25 mouse cellular contexts compared by ENCODE assay signal in the genomic region with DNA sequence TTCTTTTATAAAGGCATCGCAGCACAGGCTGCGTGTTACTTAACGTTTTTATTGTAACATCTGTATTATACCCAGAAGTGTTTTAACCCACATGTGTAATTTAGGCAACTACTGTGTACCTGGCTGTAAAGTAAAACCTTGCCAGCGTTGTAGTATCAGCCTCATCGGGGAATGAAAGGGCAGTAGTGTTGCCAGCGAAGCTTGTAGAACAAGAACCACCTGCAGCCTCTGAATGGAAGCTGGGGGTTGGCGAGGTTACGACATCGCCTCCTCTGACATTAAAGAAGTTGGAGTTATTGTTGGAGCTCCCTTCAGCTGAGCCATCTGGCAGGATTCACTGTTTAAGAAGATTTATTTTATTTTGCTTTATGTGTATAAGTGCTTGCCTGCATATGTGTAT. TPM values are rescaled to one million over a fixed set of nuclear protein-coding genes. Genes with fewer than 3 reads are reported as not detected.
DNase-seq lines count a peak whose midpoint lies in the region; ATAC-seq and TF ChIP-seq lines count a peak whose summit lies in the region.
"Had no signal": no experiment of that assay in that cellular context is flagged by ENCODE, and none has a peak within 500 bp of the region (broad histone marks: within the 10 kb centered on the region; RNA-seq: fewer than 3 reads in every experiment).

No protein-coding gene starts in this region.

- no peaks in the 10 kb centered on the region for H3K27me3 ChIP-seq in forebrain, postnatal 0 days (ENCODE audit: insufficient read depth, low read length)
- no peaks in the 10 kb centered on the region for H3K27me3 ChIP-seq in forebrain, embryonic 11.5 days (ENCODE audit: control insufficient read depth, insufficient read depth, low read length)
- H3K27me3 ChIP-seq in embryonic facial prominence, embryonic 15.5 days = no peaks in the 10 kb centered on the region
- no peaks in the 10 kb centered on the region for H3K27me3 ChIP-seq in stomach, embryonic 15.5 days (replicated peaks)
- H3K27me3 ChIP-seq in hindbrain, postnatal 0 days (ENCODE audit: insufficient read depth, low read length) = no peaks in the 10 kb centered on the region
- H3K27me3 ChIP-seq: embryonic facial prominence, embryonic 12.5 days; forebrain, embryonic 15.5 days; heart, embryonic 15.5 days had no signal

- H3K4me1 ChIP-seq in forebrain, postnatal 0 days (ENCODE audit: insufficient read depth) = no peaks in the 10 kb centered on the region; the same call in 1 of the 2 replicates
- H3K4me1 ChIP-seq in forebrain, embryonic 11.5 days (replicated peaks; ENCODE audit: control insufficient read depth, insufficient read depth, low read length) = no peaks in the 10 kb centered on the region
- H3K4me1 ChIP-seq in lung, adult 2 months (ENCODE audit: control insufficient read depth, insufficient read depth, low read length) = no peaks in the 10 kb centered on the region
- no peaks in the 10 kb centered on the region for H3K4me1 ChIP-seq in embryonic facial prominence, embryonic 15.5 days
- H3K4me1 ChIP-seq in stomach, embryonic 15.5 days = no peaks in the 10 kb centered on the region
- no peaks in the 10 kb centered on the region for H3K4me1 ChIP-seq in hindbrain, postnatal 0 days (ENCODE audit: insufficient read depth, low read length)
- H3K4me1 ChIP-seq: embryonic facial prominence, embryonic 12.5 days; heart, embryonic 15.5 days had no signal

- H3K4me3 ChIP-seq in forebrain, postnatal 0 days (ENCODE audit: low read depth, low read length) = no peak overlapping the region
- H3K4me3 ChIP-seq in forebrain, embryonic 11.5 days (ENCODE audit: low read depth, low read length) = no peak overlapping the region
- no peak overlapping the region for H3K4me3 ChIP-seq in lung, adult 2 months (replicated peaks; ENCODE audit: extremely low read depth, low read depth, low read length)
- no peak overlapping the region for H3K4me3 ChIP-seq in embryonic facial prominence, embryonic 15.5 days (replicated peaks)
- H3K4me3 ChIP-seq in stomach, embryonic 15.5 days (replicated peaks) = no peak overlapping the region
- no peak overlapping the region for H3K4me3 ChIP-seq in hindbrain, postnatal 0 days (ENCODE audit: low read length)
- H3K4me3 ChIP-seq: embryonic facial prominence, embryonic 12.5 days; forebrain, embryonic 10.5 days; forebrain, embryonic 15.5 days; heart, embryonic 10.5 days; heart, embryonic 15.5 days had no signal

- no peak overlapping the region for H3K4me2 ChIP-seq in forebrain, postnatal 0 days (ENCODE audit: low read depth)
- no peak overlapping the region for H3K4me2 ChIP-seq in forebrain, embryonic 11.5 days (ENCODE audit: low read depth, low read length, severe bottlenecking)
- H3K4me2 ChIP-seq in embryonic facial prominence, embryonic 15.5 days (replicated peaks) = no peak overlapping the region
- H3K4me2 ChIP-seq in stomach, embryonic 15.5 days = no peak overlapping the region
- H3K4me2 ChIP-seq in hindbrain, postnatal 0 days (ENCODE audit: low read depth, low read length) = no peak overlapping the region
- H3K4me2 ChIP-seq: embryonic facial prominence, embryonic 12.5 days; forebrain, embryonic 15.5 days; heart, embryonic 15.5 days; hindbrain, embryonic 14.5 days had no signal

- TF ChIP-seq CTCF in forebrain, postnatal 0 days (IDR thresholded peaks at IDR 0.05; ENCODE audit: low read depth) = no peak
- TF ChIP-seq CTCF in lung, adult 2 months (IDR thresholded peaks at IDR 0.05; ENCODE audit: insufficient read depth, low read length) = no peak
- no peak for TF ChIP-seq CTCF in hindbrain, postnatal 0 days (IDR thresholded peaks at IDR 0.05; ENCODE audit: low read depth)

- H3K9ac ChIP-seq in forebrain, postnatal 0 days = no peak overlapping the region
- H3K9ac ChIP-seq in forebrain, embryonic 11.5 days (ENCODE audit: low read length) = no peak overlapping the region
- H3K9ac ChIP-seq in embryonic facial prominence, embryonic 15.5 days = no peak overlapping the region
- H3K9ac ChIP-seq in stomach, embryonic 15.5 days = no peak overlapping the region
- no peak overlapping the region for H3K9ac ChIP-seq in hindbrain, postnatal 0 days (replicated peaks; ENCODE audit: low read length)
- H3K9ac ChIP-seq: embryonic facial prominence, embryonic 12.5 days; forebrain, embryonic 15.5 days; heart, embryonic 15.5 days; hindbrain, embryonic 14.5 days had no signal

- H3K9me3 ChIP-seq in forebrain, postnatal 0 days (ENCODE audit: low read length) = no peaks in the 10 kb centered on the region
- no peaks in the 10 kb centered on the region for H3K9me3 ChIP-seq in forebrain, embryonic 11.5 days (ENCODE audit: control insufficient read depth, low read length)
- H3K9me3 ChIP-seq in embryonic facial prominence, embryonic 15.5 days (replicated peaks) = no peaks in the 10 kb centered on the region
- no peaks in the 10 kb centered on the region for H3K9me3 ChIP-seq in stomach, embryonic 15.5 days
- H3K9me3 ChIP-seq in hindbrain, postnatal 0 days (ENCODE audit: low read length) = no peaks in the 10 kb centered on the region
- H3K9me3 ChIP-seq: embryonic facial prominence, embryonic 12.5 days; forebrain, embryonic 10.5 days; forebrain, embryonic 15.5 days; heart, embryonic 10.5 days; heart, embryonic 15.5 days had no signal

- DNase-seq in forebrain, postnatal 0 days = no peak
- no peak for DNase-seq in forebrain, embryonic 11.5 days (ENCODE audit: low spot score)
- DNase-seq in lung, postnatal 36 days = peak; percentile 14
- no peak for DNase-seq in lung, adult 2 months
- no peak for DNase-seq in gastrocnemius, postnatal 4 days (ENCODE audit: low spot score in 2 of 2)
- DNase-seq in hindbrain, postnatal 0 days (ENCODE audit: low spot score) = no peak
- DNase-seq: adrenal gland, postnatal 10 days; cerebellum, adult 11 months; cerebellum, adult 8-10 months; cerebellum, postnatal 14 days; embryo, embryonic 11 days; gastrocnemius, postnatal 10 days; heart, adult 18-20 months; heart, postnatal 14 days had no signal

- WGBS in forebrain, postnatal 0 days = 72% methylated on average over 9 of the region's 9 CpGs
- WGBS in forebrain, embryonic 11.5 days = 91% methylated on average over 9 of the region's 9 CpGs
- WGBS in lung, adult 2 months = 82% methylated on average over 9 of the region's 9 CpGs
- WGBS in embryonic facial prominence, embryonic 15.5 days = 61% methylated on average over 9 of the region's 9 CpGs
- 68% methylated on average over 9 of the region's 9 CpGs for whole genome bisulfite sequencing in stomach, embryonic 15.5 days
- WGBS in hindbrain, postnatal 0 days = 73% methylated on average over 9 of the region's 9 CpGs

- peaks cover 17% of the 10 kb centered on the region; the same call in 1 of the 2 replicates for H3K36me3 ChIP-seq in forebrain, postnatal 0 days (ENCODE audit: insufficient read depth)
- H3K36me3 ChIP-seq in forebrain, embryonic 11.5 days (ENCODE audit: control insufficient read depth, insufficient read depth, low read length) = peaks cover 3% of the 10 kb centered on the region
- peaks cover 16% of the 10 kb centered on the region for H3K36me3 ChIP-seq in embryonic facial prominence, embryonic 15.5 days
- H3K36me3 ChIP-seq in stomach, embryonic 15.5 days = peaks cover 18% of the 10 kb centered on the region
- no peaks in the 10 kb centered on the region for H3K36me3 ChIP-seq in hindbrain, postnatal 0 days (ENCODE audit: insufficient read depth, low read length)

- no peak overlapping the region for H3K27ac ChIP-seq in forebrain, postnatal 0 days (ENCODE audit: low read depth, low read length)
- no peak overlapping the region for H3K27ac ChIP-seq in forebrain, embryonic 11.5 days (ENCODE audit: low read depth, low read length)
- H3K27ac ChIP-seq in embryonic facial prominence, embryonic 15.5 days (replicated peaks) = 0 out of 2 replicates have a peak overlapping the region, but pooled peaks have one; percentile 19
- peak overlapping the region; percentile 37; the same call in 1 of the 2 replicates for H3K27ac ChIP-seq in stomach, embryonic 15.5 days
- H3K27ac ChIP-seq in hindbrain, postnatal 0 days = no peak overlapping the region
- H3K27ac ChIP-seq: embryonic facial prominence, embryonic 12.5 days; forebrain, embryonic 10.5 days; forebrain, embryonic 15.5 days; heart, embryonic 10.5 days; heart, embryonic 15.5 days; hindbrain, embryonic 14.5 days had no signal

- ATAC-seq in forebrain, postnatal 0 days = 0 out of 2 replicates have a peak, but pooled peaks have one; percentile 1
- no peak for ATAC-seq in forebrain, embryonic 11.5 days (replicated peaks; ENCODE audit: low FRiP score)
- no peak for ATAC-seq in embryonic facial prominence, embryonic 15.5 days (ENCODE audit: insufficient number of reproducible peaks, low FRiP score, low TSS enrichment, low read depth)
- ATAC-seq in stomach, embryonic 15.5 days (ENCODE audit: insufficient read depth, low FRiP score, low read depth) = no peak
- no peak for ATAC-seq in hindbrain, postnatal 0 days
- ATAC-seq: forebrain, embryonic 15.5 days had no signal

- no peak for TF ChIP-seq POLR2A in lung, adult 2 months (IDR thresholded peaks at IDR 0.05; ENCODE audit: borderline replicate concordance, extremely low read depth, low read depth, low read length)

RNA-seq across cellular contexts. Expression of gene Cavin4, which starts 37.5 kb away (rescaled TPM):
- total RNA-seq in forebrain, postnatal 0 days (2014; rRNA removed) = 2.1 and 3.2 TPM in 2 replicates
- polyA plus RNA-seq in forebrain, postnatal 0 days (2015; fragmentation: Nextera tagmentation; extraction: Ambion mirVana) = 0.94 and 1.4 TPM in 2 replicates
- polyA plus RNA-seq in forebrain, embryonic 11.5 days (2014; fragmentation: Nextera tagmentation; extraction: Ambion mirVana) = 1.0 and 1.3 TPM in 2 replicates
- 0.17 and 1.5 TPM in 2 replicates for polyA plus RNA-seq in lung, adult 2 months (2012; rRNA removed)
- polyA plus RNA-seq in embryonic facial prominence, embryonic 15.5 days (2015; fragmentation: Nextera tagmentation; extraction: Ambion mirVana) = 11.6 and 16.3 TPM in 2 replicates
- polyA plus RNA-seq in stomach, embryonic 15.5 days (2015; fragmentation: Nextera tagmentation; extraction: Ambion mirVana) = 0.59 and 1.2 TPM in 2 replicates
- 100 to 1,000 TPM; 201 to 210 TPM for total RNA-seq in gastrocnemius, postnatal 4 days (2021)
- 0.42 and 0.54 TPM in 2 replicates for total RNA-seq in hindbrain, postnatal 0 days (2014; rRNA removed)
- 0.95 and 1.4 TPM in 2 replicates for polyA plus RNA-seq in hindbrain, postnatal 0 days (2015; fragmentation: Nextera tagmentation; extraction: Ambion mirVana)
- total RNA-seq: common myeloid progenitor, adult 5-6 weeks; hematopoietic stem cell, adult 5-6 weeks; MEL had no signal

RNA-seq across cellular contexts. Expression of gene Tmeff1, which starts 40.9 kb away (rescaled TPM):
- total RNA-seq in forebrain, postnatal 0 days (2014; rRNA removed) = 331 and 345 TPM in 2 replicates
- polyA plus RNA-seq in forebrain, postnatal 0 days (2015; fragmentation: Nextera tagmentation; extraction: Ambion mirVana) = 189 and 202 TPM in 2 replicates
- 124 and 138 TPM in 2 replicates for polyA plus RNA-seq in forebrain, embryonic 11.5 days (2014; fragmentation: Nextera tagmentation; extraction: Ambion mirVana)
- polyA plus RNA-seq in lung, adult 2 months (2012; rRNA removed) = 12.6 and 20.8 TPM in 2 replicates
- 46.9 and 49.0 TPM in 2 replicates for polyA plus RNA-seq in embryonic facial prominence, embryonic 15.5 days (2015; fragmentation: Nextera tagmentation; extraction: Ambion mirVana)
- polyA plus RNA-seq in stomach, embryonic 15.5 days (2015; fragmentation: Nextera tagmentation; extraction: Ambion mirVana) = 52.2 and 53.9 TPM in 2 replicates
- total RNA-seq in gastrocnemius, postnatal 4 days (2021) = 1 to 10 TPM; 6.3 to 7.8 TPM
- 193 and 228 TPM in 2 replicates for total RNA-seq in hindbrain, postnatal 0 days (2014; rRNA removed)
- 181 and 195 TPM in 2 replicates for polyA plus RNA-seq in hindbrain, postnatal 0 days (2015; fragmentation: Nextera tagmentation; extraction: Ambion mirVana)
- total RNA-seq: common myeloid progenitor, adult 5-6 weeks; MEL had no signal

Comparison
In these comparisons a context has a peak if more than half of its experiments do, and no peak if none do; other contexts are left out.
1. H3K27ac ChIP-seq: peak in embryonic facial prominence, embryonic 15.5 days (single experiment) and stomach, embryonic 15.5 days (single experiment); none in forebrain, postnatal 0 days (single experiment), forebrain, embryonic 11.5 days (single experiment) and hindbrain, postnatal 0 days (single experiment).